Mouse (Mus musculus): ENCODE data around the gene Cenpk.
A peak's percentile ranks its signal among the peaks of the same experiment; 100 is the strongest.
"Not testable (repeated sequence)": the region's sequence is repeated elsewhere in the genome, so short reads cannot be mapped to it uniquely, and the experiment has no call there.

Cenpk gene

DNA sequence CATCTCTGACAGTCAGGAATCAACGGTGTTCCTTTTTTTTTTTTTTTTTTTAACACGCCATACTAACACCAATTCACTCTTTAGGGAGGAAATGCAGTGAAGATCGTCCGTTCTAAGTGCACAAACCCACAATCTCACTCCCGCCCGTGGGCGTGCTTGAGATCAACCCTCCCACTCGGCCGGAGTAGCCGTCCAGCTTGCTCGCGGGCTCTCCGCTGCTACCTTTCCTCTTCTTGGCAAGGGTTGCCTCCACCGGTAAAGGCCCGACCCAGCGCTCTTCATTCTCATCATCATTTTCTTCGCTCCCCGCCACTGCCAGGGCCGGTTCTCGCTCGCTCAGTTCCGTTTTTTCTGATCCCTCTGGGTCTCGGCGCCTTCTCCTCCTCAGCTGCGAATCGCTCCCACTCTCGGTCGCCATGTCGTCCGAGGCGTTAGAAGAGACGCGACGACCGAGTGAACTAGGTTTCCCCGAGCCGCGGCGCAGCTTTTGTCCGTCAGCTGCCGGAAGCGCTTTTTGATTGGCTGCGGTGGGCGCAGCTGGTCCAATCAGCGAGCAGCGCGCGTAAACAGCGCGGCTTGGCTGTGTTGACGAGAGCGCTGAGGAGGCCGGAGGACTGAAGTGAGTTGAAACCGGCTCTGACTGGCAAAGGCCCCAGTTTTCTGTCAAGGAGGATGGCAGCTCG lies at the start of gene Cenpk, which contains the start of gene Ppwd1:
Gene Cenpk, plus strand, starts transcription at position 228 of the 683 bp plus-strand sequence.
Gene Ppwd1, minus strand, starts transcription at position 460 of the 683 bp plus-strand sequence.
- peak; percentile 94 for DNase-seq

DNA sequence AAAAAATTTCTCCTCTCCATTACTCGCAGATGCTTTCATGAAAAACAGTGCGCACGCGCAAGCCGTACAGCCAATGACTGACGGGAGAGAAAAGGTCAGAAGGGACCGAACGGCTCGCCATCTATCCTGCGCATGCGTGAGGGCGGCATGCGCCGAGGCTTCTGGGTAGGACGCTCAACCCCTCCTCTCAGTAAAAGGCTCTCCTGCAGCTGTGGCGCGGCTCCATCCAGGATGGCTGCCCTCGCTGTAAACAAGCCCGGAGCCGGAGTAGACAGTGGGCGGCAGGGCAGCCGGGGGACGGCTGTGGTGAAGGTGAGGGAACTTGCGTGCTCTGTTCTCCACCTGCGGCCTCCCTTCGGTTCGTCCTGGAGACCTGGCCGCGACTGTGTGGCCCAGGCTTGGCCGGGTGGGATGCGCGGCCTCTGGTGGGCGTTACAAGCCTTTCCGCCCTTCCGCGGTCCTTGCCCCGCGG lies 49.7 kb upstream of the Cenpk start, which contains the start of gene Trim23:
Gene Trim23, plus strand, starts transcription at position 148 of the 472 bp plus-strand sequence.
- peak; percentile 98 for DNase-seq

DNA sequence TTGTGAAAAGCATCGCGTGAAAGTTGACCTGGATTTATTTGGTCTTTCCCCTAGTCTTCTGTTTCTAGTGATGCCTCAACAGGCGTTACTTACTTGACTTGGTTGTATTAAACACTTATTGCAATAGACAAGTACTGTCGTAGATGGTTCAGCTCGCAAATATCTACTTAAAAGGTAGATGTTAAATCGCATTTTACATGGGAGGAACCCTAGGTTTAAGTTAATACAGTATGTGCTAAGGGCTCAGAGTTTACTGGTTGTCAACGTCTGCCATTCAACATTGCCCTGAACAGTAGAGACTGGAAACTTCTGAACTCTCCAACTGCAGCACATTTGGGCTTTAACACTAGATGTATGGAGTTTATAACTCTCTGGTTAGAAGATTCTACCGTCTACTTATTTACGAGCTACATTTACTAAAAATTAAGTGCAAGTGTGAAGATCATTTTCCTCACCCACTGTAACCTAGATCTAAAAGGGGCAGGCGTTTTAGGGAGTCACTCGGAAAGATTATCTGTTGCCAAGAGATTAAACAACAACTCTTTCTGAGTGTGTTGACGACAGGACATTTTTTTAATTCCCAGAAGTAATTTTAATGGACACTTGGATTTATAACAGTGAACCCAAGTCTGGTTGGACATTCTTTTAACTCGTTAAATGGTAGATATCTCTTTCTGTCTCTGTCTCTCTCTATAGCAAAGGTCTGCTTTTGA lies 49.1 kb upstream of the Cenpk start:
- DNase-seq: no peak

DNA sequence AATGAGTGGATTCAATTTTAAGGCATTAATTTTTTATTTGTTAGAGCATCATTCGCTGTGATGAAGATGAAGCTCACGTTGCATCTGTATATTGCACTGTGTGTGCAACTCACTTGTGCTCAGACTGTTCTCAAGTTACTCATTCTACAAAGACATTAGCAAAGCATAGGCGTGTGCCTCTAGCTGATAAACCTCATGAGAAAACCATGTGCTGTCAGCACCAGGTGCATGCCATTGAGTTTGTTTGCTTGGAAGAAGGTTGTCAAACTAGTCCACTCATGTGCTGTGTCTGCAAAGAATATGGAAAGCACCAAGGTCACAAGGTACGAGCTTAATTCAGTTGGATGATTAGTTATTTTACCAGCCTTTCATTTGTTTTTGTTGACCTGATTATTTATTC lies 41.1 kb upstream of the Cenpk start:
- DNase-seq: no peak

DNA sequence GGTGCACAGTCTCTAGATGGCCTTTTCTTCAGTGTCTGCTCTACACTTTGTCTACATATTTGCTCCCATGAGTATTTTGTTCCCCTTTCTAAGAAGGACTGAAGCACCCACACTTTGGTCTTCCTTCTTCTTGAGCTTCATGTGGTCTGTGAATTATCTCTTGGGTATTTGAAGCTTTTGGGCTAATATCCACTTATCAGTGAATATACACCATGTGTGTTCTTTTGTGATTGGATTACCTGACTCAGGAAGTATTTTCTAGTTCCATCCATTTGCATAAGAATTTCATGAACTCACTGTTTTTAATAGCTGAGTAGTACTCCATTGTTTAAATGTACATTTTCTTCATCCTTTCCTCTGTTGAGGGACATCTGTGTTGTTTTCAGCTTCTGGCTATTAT lies 32.5 kb upstream of the Cenpk start:
- DNase-seq: not testable (repeated sequence)

DNA sequence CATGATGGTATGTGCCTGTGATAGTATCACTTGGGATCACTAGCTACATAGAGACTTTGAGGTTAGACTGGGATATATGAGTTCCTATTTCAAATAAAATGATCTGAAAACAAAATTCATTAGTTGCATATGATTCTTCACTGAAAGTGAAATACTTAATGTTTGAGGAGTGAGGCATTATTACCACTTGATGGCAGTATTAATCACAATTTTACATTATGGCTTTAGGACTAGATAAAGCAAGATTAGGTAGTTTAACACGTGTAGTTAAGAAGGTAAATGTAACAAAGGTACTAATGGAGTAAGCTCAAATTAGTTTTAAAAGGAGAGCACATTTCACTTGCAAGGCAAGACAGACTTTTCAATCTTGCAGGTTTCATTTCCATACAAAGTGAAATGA lies 24.1 kb upstream of the Cenpk start:
- DNase-seq: no peak

DNA sequence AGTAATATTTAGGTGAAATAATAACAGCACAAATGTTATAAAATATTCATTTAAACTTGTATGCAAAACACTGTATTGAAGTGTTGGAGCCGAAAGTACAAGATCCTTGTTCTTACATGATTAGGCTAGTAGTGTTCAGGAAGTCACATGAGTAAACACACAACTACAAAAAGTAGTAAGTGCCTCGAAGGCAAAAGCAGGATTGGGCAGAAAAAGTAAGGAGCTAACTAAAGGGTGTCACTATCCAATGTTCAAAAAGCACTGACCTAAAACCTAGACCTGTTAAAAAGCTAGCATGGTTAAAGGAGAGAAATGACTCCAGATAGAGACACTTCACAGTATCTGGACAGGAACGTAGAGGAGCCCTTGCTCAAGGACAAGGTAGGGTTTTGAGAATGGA lies 933 bp upstream of the Cenpk start:
- DNase-seq: no peak

DNA sequence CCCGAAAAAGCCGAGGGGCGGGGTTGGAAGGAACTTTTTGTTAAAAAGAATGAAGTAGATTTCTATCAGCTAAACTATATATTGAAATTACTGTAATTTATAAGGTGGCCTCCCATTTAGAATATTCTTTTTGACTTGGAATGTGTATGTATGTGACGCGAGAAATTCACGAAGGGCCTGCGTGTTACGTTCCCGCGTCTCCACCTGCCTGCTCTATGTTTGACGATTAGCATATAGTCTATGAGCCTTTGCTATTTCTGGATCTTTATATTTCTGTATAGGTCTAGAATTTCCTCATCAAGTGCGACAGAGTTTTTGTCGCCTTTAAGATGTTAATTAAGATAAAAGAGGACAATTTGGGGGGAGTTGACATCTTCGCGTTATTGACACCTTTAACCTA lies 770 bp downstream of the Cenpk start:
- no peak for DNase-seq

DNA sequence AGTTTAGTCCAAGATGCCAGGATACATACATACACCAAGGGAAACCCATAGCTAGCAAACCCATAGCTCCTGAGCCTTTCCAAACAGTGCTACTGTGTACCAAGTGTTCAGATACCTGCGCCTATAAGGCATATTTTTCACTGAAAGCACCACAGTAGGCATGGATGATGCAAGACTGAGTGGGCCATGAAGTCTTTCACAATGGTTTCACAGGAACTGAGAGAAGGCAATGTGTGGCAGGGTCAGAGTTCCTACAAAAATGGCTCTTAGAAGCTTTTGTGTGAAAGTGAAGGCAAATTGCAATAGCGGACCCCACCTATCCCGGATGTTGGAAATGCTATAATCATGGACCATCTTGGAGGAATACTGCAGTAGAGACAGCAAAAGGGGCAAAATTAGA lies 30.6 kb downstream of the Cenpk start:
- DNase-seq: no peak

DNA sequence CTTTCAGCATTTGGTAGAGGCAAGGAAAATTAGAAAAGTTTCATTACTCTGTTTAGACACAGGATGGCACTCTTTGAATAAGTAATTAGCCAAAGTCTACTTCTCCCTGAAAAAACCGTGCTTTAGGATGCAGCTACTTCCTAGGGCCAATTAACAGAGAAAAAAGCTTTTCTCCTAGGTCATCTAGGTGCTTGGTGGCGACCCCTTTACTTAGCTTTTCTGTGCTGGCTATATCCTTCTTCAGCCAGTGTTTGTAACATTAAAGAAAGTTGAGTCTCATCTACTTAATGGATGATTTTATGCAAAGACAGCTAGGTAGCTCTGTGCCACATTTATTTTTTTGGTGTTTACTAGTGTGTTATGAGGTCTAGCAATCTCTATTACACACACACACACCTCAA lies 56.6 kb downstream of the Cenpk start:
- no peak for DNase-seq

DNA sequence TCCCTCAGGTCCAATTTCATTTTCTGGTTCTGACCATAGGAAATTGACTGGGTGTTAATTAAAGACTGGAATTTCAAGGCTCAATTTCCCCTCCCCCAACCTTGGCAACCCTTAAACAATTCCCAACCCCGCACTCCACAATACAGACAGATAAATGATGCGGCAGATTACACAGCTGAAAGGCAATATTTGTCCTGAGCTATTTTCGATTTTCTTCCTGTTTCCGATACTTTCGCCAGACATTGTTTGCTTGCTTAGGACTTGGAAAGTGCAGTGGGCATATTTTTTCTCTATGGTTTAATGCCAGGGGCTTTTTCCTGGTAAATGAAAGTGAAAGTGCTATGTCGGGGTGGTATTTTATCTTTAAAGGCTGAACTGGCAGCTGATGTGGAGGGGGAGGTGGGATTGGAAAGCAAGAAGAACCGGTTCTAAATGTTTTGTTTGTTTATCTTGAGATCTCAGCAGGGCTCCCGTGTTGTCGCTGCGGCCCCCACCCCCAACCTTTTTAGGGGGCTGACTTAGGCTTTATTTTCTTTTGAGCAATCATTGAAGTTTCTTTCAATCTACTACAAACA lies 57.4 kb downstream of the Cenpk start:
- DNase-seq: no peak

DNA sequence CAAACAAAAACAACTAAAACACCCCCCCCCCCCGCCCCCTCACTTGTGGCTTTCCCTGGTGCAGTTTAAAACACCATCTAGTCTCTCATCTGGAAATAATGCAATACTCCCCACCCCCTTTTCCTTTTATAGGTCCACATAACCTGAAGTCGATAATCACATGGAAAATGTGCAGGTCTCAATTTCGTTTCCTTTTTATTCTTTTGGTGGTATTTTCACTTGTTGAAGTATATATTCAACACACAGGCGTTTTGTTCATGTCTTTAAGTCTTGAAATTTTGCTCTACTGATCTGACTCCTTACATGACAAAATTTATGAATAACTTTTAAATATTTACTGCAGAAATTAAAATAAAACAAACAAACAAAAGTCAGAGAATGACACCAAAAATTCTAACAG lies 57.9 kb downstream of the Cenpk start:
- DNase-seq: no peak

DNA sequence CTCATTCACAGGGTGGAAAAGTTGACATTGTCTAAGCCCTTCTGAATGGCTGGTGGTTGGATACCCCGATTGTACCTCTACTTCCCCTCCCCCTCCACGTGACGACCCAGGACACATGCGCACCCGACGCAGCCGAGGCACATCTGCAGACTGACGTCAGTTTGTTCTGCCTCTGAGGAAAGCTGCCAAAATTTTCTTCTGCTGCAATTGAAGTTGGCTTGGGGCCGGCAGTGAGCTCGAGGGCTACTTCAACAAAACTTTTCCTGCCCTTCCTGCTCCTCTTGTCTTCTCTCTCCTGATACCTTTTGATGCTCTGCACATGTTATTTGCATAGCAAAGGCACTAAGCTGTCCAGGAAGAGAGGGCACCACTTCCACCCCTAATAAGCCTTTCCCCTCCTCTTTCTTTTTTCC lies 58.5 kb downstream of the Cenpk start:
- peak; percentile 71 for DNase-seq

DNA sequence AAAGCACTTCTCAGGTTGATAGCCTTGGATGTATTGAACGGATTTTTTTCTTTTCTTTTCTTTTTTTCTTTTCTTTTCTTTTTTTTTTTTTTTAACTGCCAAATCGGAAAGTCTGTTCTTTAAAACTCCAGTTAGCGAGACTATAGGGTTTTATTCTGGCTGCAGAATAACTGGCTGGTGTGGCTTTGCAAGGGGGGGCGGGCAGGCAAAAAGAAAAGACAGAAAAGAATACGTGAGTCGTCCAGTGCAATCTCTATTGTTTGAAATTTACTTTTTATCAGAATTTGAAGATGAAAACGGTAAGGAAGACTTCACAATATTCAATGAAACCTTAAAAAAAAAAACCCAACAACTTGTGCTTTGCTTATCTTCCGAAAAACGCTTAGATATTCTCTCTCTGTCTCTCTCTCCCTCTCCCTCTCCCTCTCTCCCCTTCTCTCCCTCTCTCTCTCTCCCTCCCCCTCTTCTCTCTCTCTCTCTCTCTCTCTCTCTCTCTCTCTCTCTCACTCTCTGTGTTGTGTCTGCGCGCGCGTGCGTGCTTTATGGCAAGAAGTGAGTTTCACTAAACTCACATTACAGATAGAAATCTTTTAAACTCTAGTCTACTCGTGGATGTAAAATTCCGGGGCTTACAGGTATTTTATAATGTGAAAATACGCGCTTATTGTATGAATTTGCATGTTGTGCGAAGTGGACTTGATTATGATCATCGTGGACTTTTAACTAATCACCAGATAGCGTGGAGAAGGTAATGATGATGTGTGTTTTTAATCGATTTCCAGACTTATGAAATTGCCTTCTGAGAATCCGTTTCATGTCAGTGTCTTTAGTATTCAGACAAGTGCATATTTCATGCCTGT lies 59.2 kb downstream of the Cenpk start, which contains the start of gene Adamts6:
Gene Adamts6, plus strand, starts transcription at position 470 of the 860 bp plus-strand sequence.
- DNase-seq: no peak

DNA sequence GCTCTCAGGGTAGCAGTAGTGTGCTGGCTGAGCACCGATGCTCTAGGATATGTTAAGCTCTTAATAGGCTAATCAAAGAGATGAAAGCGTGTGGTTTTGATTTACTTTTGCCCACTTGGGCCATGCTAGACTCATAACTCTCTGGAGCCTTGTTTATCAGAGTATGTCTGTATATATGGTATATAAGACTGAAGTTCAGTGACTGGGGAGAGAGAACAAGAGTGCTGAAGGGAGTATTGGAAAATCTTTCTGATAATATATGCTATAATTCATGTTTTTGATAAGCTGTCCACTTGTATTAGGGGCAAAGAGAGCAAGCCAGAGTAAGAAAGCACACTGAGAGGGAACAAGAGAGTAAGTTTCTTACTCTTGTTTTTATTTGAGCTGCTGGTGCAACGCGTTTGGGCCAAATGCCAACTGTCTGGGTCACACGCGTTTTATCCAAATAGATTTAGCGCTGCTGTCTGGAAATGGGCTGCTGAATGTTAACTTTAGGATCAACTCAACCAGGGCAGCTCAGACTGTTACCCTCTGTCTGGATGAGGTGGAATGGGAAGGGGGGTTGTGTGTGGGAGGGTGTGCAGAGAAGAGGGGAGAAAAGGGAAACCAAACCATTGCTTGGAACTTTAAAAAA lies 59.9 kb downstream of the Cenpk start:
- DNase-seq: peak; percentile 45

DNA sequence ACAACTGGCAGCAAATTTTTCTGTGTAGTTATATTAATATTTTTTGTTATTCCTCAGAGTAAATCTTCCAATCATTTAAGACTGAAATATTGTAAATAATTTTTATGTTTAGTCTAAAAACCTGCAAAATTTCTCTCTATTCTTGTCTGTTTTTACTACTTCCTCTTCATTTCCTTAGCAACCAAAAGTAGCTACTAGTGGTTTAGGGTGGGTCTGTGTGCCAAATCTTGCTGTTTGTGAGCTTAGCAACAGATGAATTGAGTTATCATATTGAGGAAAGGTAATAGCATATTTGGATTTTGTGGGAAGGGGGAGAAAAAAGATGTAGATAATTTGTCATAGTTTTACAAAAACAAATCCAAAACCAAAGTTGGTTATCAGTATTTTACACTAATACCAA lies 60.8 kb downstream of the Cenpk start:
- no peak for DNase-seq

DNA sequence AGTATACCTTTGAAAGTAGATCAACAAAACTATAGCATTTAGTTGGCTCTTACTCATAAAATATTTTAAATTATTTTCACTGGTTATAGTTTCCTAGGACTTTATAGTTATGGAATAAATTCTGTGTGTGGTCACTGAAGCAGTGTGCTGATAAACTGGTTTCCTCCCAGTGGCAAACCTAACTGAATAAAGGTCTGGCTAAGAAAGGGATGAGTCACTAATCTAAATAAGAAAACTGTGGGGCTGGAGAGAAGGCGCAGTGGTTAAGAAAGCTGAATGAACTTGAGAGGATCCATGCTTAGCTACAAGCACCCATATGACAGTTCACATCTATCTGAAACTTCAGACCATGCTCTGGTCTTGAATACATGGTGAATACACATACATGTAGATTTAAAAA lies 67.1 kb downstream of the Cenpk start:
- DNase-seq: no peak
